Mouse (Mus musculus): ENCODE data around the gene Vars2. TPM values are rescaled to one million over a fixed set of nuclear protein-coding genes. Genes with fewer than 3 reads are reported as not detected.

Gene Vars2
- polyA plus RNA-seq, 1 experiment from 2014 or later, result 14.3 TPM

- no peak overlapping the region for H3K9ac ChIP-seq
Measured at GRCm38 (mm10) chr17:35665957-35666515, 1.4 kb downstream of the Vars2 start.

GRCm38 (mm10) chr17:35653086-35653485, 14.3 kb downstream of the Vars2 start:
- Histone ChIP-seq H3K4me2 (no peak overlapping the region), H3K4me1 (peaks cover 6% of the 10 kb centered on the region; the same call in 1 of the 2 replicates), H3K36me3 (peaks cover 35% of the 10 kb centered on the region), H3K27ac (no peak overlapping the region), H3K27me3 (no peaks in the 10 kb centered on the region), H3K4me3 (no peak overlapping the region), H3K9me3 (no peaks in the 10 kb centered on the region), H3K9ac (no peak overlapping the region)
- ATAC-seq (ENCODE audit: insufficient number of reproducible peaks, low FRiP score, low TSS enrichment, low read depth), result no peak
- 77% methylated on average over 2 of the region's 2 CpGs for WGBS

More at GRCm38 (mm10) chr17:35665957-35666515, 1.4 kb downstream of the Vars2 start:
- Histone ChIP-seq H3K27ac (no peak overlapping the region), H3K4me3 (peak overlapping the region; percentile 77; the same call in 1 of the 2 replicates), H3K36me3 (peaks cover 40% of the 10 kb centered on the region), H3K9me3 (no peaks in the 10 kb centered on the region), H3K27me3 (no peaks in the 10 kb centered on the region), H3K4me2 (no peak overlapping the region), H3K4me1 (peaks cover 20% of the 10 kb centered on the region)
- ATAC-seq (ENCODE audit: insufficient number of reproducible peaks, low FRiP score, low TSS enrichment, low read depth), result no peak
- WGBS, result 79% methylated on average over 17 of the region's 17 CpGs

GRCm38 (mm10) chr17:35649429-35649828, 18.0 kb downstream of the Vars2 start:
- Histone ChIP-seq H3K9me3 (no peaks in the 10 kb centered on the region), H3K9ac (no peak overlapping the region), H3K4me3 (no peak overlapping the region), H3K4me2 (no peak overlapping the region), H3K27ac (no peak overlapping the region), H3K27me3 (no peaks in the 10 kb centered on the region), H3K4me1 (peaks cover 6% of the 10 kb centered on the region; the same call in 1 of the 2 replicates), H3K36me3 (no peaks in the 10 kb centered on the region)
- no peak for ATAC-seq (ENCODE audit: insufficient number of reproducible peaks, low FRiP score, low TSS enrichment, low read depth)
- WGBS, result 57% methylated on average over 2 of the region's 2 CpGs

- Histone ChIP-seq H3K36me3 (no peaks in the 10 kb centered on the region), H3K4me2 (no peak within 1 kb of the TSS), H3K9me3 (no peaks in the 10 kb centered on the region), H3K4me3 (no peak within 1 kb of the TSS), H3K9ac (no peak within 1 kb of the TSS), H3K27me3 (peaks cover 13% of the 10 kb centered on the region), H3K27ac (no peak within 1 kb of the TSS), H3K4me1 (no peaks in the 10 kb centered on the region)
- no peak for ATAC-seq (ENCODE audit: insufficient number of reproducible peaks, low FRiP score, low TSS enrichment, low read depth)
- 74% methylated on average over 13 of the region's 13 CpGs for WGBS
Measured at GRCm38 (mm10) chr17:35643609-35644236, 23.7 kb downstream of the Vars2 start, which contains the start of gene Mucl3. Mucl3 (minus strand) TSS chr17:35643695.

GRCm38 (mm10) chr17:35639352-35639751, 28.0 kb downstream of the Vars2 start:
- no peak for ATAC-seq (ENCODE audit: insufficient number of reproducible peaks, low FRiP score, low TSS enrichment, low read depth)
- no peaks in the 10 kb centered on the region for H3K36me3 ChIP-seq
- H3K4me2 ChIP-seq, result 0 out of 2 replicates have a peak overlapping the region, but pooled peaks have one; percentile 17
- peaks cover 11% of the 10 kb centered on the region; the same call in 1 of the 2 replicates for H3K4me1 ChIP-seq
- H3K9me3 ChIP-seq, result no peaks in the 10 kb centered on the region
- peaks cover 13% of the 10 kb centered on the region for H3K27me3 ChIP-seq
- H3K4me3 ChIP-seq, result no peak overlapping the region
- 77% methylated on average over 6 of the region's 6 CpGs for WGBS
- no peak overlapping the region for H3K9ac ChIP-seq
- peak overlapping the region; percentile 62 for H3K27ac ChIP-seq

GRCm38 (mm10) chr17:35638475-35639190, 28.8 kb downstream of the Vars2 start:
- ATAC-seq (ENCODE audit: insufficient number of reproducible peaks, low FRiP score, low TSS enrichment, low read depth), result peak; percentile 88
- peaks cover 17% of the 10 kb centered on the region for H3K4me1 ChIP-seq
- H3K4me3 ChIP-seq, result no peak overlapping the region; the same call in 1 of the 2 replicates
- no peaks in the 10 kb centered on the region for H3K36me3 ChIP-seq
- 21% methylated on average over 14 of the region's 14 CpGs for WGBS
- H3K4me2 ChIP-seq, result peak overlapping the region; percentile 31; the same call in 1 of the 2 replicates
- H3K27me3 ChIP-seq, result peaks cover 9% of the 10 kb centered on the region
- H3K9ac ChIP-seq, result no peak overlapping the region
- no peaks in the 10 kb centered on the region for H3K9me3 ChIP-seq
- H3K27ac ChIP-seq, result peak overlapping the region; percentile 62

- Histone ChIP-seq H3K36me3 (no peaks in the 10 kb centered on the region), H3K9me3 (no peaks in the 10 kb centered on the region), H3K4me3 (0 out of 2 replicates have a peak overlapping the region, but pooled peaks have one; percentile 45), H3K4me1 (peaks cover 17% of the 10 kb centered on the region), H3K27ac (no peak overlapping the region), H3K4me2 (peak overlapping the region; percentile 68; the same call in 1 of the 2 replicates), H3K27me3 (no peaks in the 10 kb centered on the region), H3K9ac (no peak overlapping the region)
- ATAC-seq (ENCODE audit: insufficient number of reproducible peaks, low FRiP score, low TSS enrichment, low read depth), result no peak
- 45% methylated on average over 5 of the region's 5 CpGs for WGBS
Measured at GRCm38 (mm10) chr17:35636363-35636762, 31.0 kb downstream of the Vars2 start.

GRCm38 (mm10) chr17:35635699-35636111, 31.7 kb downstream of the Vars2 start:
- Histone ChIP-seq H3K9me3 (no peaks in the 10 kb centered on the region), H3K36me3 (no peaks in the 10 kb centered on the region), H3K4me2 (peak overlapping the region; percentile 68), H3K27ac (peak overlapping the region; percentile 63), H3K27me3 (no peaks in the 10 kb centered on the region), H3K4me1 (peaks cover 17% of the 10 kb centered on the region), H3K4me3 (peak overlapping the region; percentile 45), H3K9ac (no peak overlapping the region)
- ATAC-seq (ENCODE audit: insufficient number of reproducible peaks, low FRiP score, low TSS enrichment, low read depth), result no peak
- under 1% methylated on average over 15 of the region's 15 CpGs for WGBS

- 78% methylated on average over 3 of the region's 3 CpGs for WGBS
- ATAC-seq (ENCODE audit: insufficient number of reproducible peaks, low FRiP score, low TSS enrichment, low read depth), result no peak
Measured at GRCm38 (mm10) chr17:35635202-35635601, 32.2 kb downstream of the Vars2 start.

GRCm38 (mm10) chr17:35633992-35634391, 33.4 kb downstream of the Vars2 start:
- no peaks in the 10 kb centered on the region for H3K27me3 ChIP-seq
- 0 out of 2 replicates have a peak overlapping the region, but pooled peaks have one; percentile 15 for H3K9ac ChIP-seq
- no peaks in the 10 kb centered on the region for H3K36me3 ChIP-seq
- H3K27ac ChIP-seq, result no peak overlapping the region
- H3K4me2 ChIP-seq, result no peak overlapping the region
- no peaks in the 10 kb centered on the region for H3K9me3 ChIP-seq
- 32% methylated on average over 1 of the region's 1 CpGs for whole genome bisulfite sequencing
- ATAC-seq (ENCODE audit: insufficient number of reproducible peaks, low FRiP score, low TSS enrichment, low read depth), result no peak
- peaks cover 17% of the 10 kb centered on the region for H3K4me1 ChIP-seq
- H3K4me3 ChIP-seq, result no peak overlapping the region

More at GRCm38 (mm10) chr17:35635202-35635601, 32.2 kb downstream of the Vars2 start:
- no peak overlapping the region; the same call in 1 of the 2 replicates for H3K4me2 ChIP-seq
- no peak overlapping the region for H3K27ac ChIP-seq
- H3K36me3 ChIP-seq, result no peaks in the 10 kb centered on the region
- H3K4me3 ChIP-seq, result no peak overlapping the region
- H3K27me3 ChIP-seq, result no peaks in the 10 kb centered on the region
- H3K4me1 ChIP-seq, result peaks cover 17% of the 10 kb centered on the region
- H3K9ac ChIP-seq, result no peak overlapping the region
- no peaks in the 10 kb centered on the region for H3K9me3 ChIP-seq

GRCm38 (mm10) chr17:35626537-35626936, 40.9 kb downstream of the Vars2 start, which contains the start of gene Gm9573:
Gm9573 (minus strand) TSS chr17:35626637.
- no peak within 1 kb of the TSS for H3K4me3 ChIP-seq
- WGBS, result 76% methylated on average over 7 of the region's 7 CpGs
- no peak for ATAC-seq (ENCODE audit: insufficient number of reproducible peaks, low FRiP score, low TSS enrichment, low read depth)
- H3K27ac ChIP-seq, result no peak within 1 kb of the TSS
- no peaks in the 10 kb centered on the region for H3K9me3 ChIP-seq
- H3K4me2 ChIP-seq, result no peak within 1 kb of the TSS
- no peaks in the 10 kb centered on the region for H3K36me3 ChIP-seq
- no peaks in the 10 kb centered on the region for H3K4me1 ChIP-seq
- no peaks in the 10 kb centered on the region for H3K27me3 ChIP-seq
- H3K9ac ChIP-seq, result no peak within 1 kb of the TSS
